Mouse (Mus musculus): Measurements from ENCODE around the gene Adsl. TPM values are rescaled to one million over a fixed set of nuclear protein-coding genes. Genes with fewer than 3 reads are reported as not detected.

Gene Adsl
- polyA plus RNA-seq, 1 experiment from 2014 or later, result 158 TPM

- no peak overlapping the region for H3K4me3 ChIP-seq (ENCODE audit: low read depth, low read length)
- peaks cover 27% of the 10 kb centered on the region for H3K36me3 ChIP-seq (ENCODE audit: control insufficient read depth, insufficient read depth, low read length)
- 64% methylated on average over 3 of the region's 3 CpGs for WGBS
These were observed 6.6 kb downstream of the Adsl start for GRCm38 (mm10) chr15:80954861-80955260.

GRCm38 (mm10) chr15:80955836-80956438, 7.6 kb downstream of the Adsl start:
- Histone ChIP-seq H3K36me3 (ENCODE audit: control insufficient read depth, insufficient read depth, low read length) (peaks cover 27% of the 10 kb centered on the region), H3K4me1 (ENCODE audit: control insufficient read depth, insufficient read depth, low read length) (peaks cover 3% of the 10 kb centered on the region; the same call in 1 of the 2 replicates), H3K4me3 (ENCODE audit: low read depth, low read length) (no peak overlapping the region), H3K9me3 (ENCODE audit: control insufficient read depth, low read length) (no peaks in the 10 kb centered on the region), H3K27ac (ENCODE audit: low read depth, low read length) (no peak overlapping the region), H3K4me2 (no peak overlapping the region), H3K9ac (ENCODE audit: low read length) (no peak overlapping the region), H3K27me3 (ENCODE audit: control insufficient read depth, insufficient read depth, low read length) (no peaks in the 10 kb centered on the region)
- WGBS, result 94% methylated on average over 12 of the region's 12 CpGs
- ATAC-seq (ENCODE audit: low FRiP score), result no peak
- peak; percentile 31 for DNase-seq (ENCODE audit: low spot score, missing footprints)

More at GRCm38 (mm10) chr15:80954861-80955260, 6.6 kb downstream of the Adsl start:
- ATAC-seq (ENCODE audit: low FRiP score) (no peak), DNase-seq (ENCODE audit: low spot score, missing footprints) (peak; percentile 12)
- Histone ChIP-seq H3K27ac (ENCODE audit: low read depth, low read length) (no peak overlapping the region), H3K4me2 (no peak overlapping the region), H3K4me1 (ENCODE audit: control insufficient read depth, insufficient read depth, low read length) (peaks cover 3% of the 10 kb centered on the region; the same call in 1 of the 2 replicates), H3K9ac (ENCODE audit: low read length) (no peak overlapping the region), H3K9me3 (ENCODE audit: control insufficient read depth, low read length) (no peaks in the 10 kb centered on the region), H3K27me3 (ENCODE audit: control insufficient read depth, insufficient read depth, low read length) (no peaks in the 10 kb centered on the region)

GRCm38 (mm10) chr15:80969371-80969770, 21.1 kb downstream of the Adsl start:
- Histone ChIP-seq H3K9ac (ENCODE audit: low read length) (no peak overlapping the region), H3K4me2 (no peak overlapping the region), H3K4me3 (ENCODE audit: low read depth, low read length) (no peak overlapping the region), H3K27ac (ENCODE audit: low read depth, low read length) (no peak overlapping the region), H3K36me3 (ENCODE audit: control insufficient read depth, insufficient read depth, low read length) (peaks cover 30% of the 10 kb centered on the region), H3K27me3 (ENCODE audit: control insufficient read depth, insufficient read depth, low read length) (no peaks in the 10 kb centered on the region), H3K9me3 (ENCODE audit: control insufficient read depth, low read length) (no peaks in the 10 kb centered on the region), H3K4me1 (ENCODE audit: control insufficient read depth, insufficient read depth, low read length) (no peaks in the 10 kb centered on the region)
- 93% methylated on average over 1 of the region's 1 CpGs for WGBS
- DNase-seq (ENCODE audit: low spot score, missing footprints) (no peak), ATAC-seq (ENCODE audit: low FRiP score) (no peak)

- Histone ChIP-seq H3K36me3 (ENCODE audit: control insufficient read depth, insufficient read depth, low read length) (peaks cover 5% of the 10 kb centered on the region; the same call in 1 of the 2 replicates), H3K9ac (ENCODE audit: low read length) (no peak overlapping the region), H3K4me3 (ENCODE audit: low read depth, low read length) (no peak overlapping the region), H3K27ac (ENCODE audit: low read depth, low read length) (no peak overlapping the region), H3K4me2 (no peak overlapping the region), H3K4me1 (ENCODE audit: control insufficient read depth, insufficient read depth, low read length) (0 out of 2 replicates have a peak, but pooled peaks cover 3% of the 10 kb centered on the region), H3K9me3 (ENCODE audit: control insufficient read depth, low read length) (no peaks in the 10 kb centered on the region), H3K27me3 (ENCODE audit: control insufficient read depth, insufficient read depth, low read length) (no peaks in the 10 kb centered on the region)
- 62% methylated on average over 5 of the region's 5 CpGs for WGBS
- ATAC-seq (ENCODE audit: low FRiP score) (no peak), DNase-seq (ENCODE audit: low spot score, missing footprints) (no peak)
These were observed 26.0 kb downstream of the Adsl start for GRCm38 (mm10) chr15:80974311-80974710.

- DNase-seq (ENCODE audit: low spot score, missing footprints), result no peak
- no peak overlapping the region for H3K4me2 ChIP-seq
- H3K4me3 ChIP-seq (ENCODE audit: low read depth, low read length), result no peak overlapping the region
- no peaks in the 10 kb centered on the region for H3K27me3 ChIP-seq (ENCODE audit: control insufficient read depth, insufficient read depth, low read length)
- 0 out of 2 replicates have a peak, but pooled peaks cover 3% of the 10 kb centered on the region for H3K4me1 ChIP-seq (ENCODE audit: control insufficient read depth, insufficient read depth, low read length)
- 87% methylated on average over 3 of the region's 3 CpGs for WGBS
- no peaks in the 10 kb centered on the region for H3K36me3 ChIP-seq (ENCODE audit: control insufficient read depth, insufficient read depth, low read length)
- ATAC-seq (ENCODE audit: low FRiP score), result no peak
- no peak overlapping the region for H3K9ac ChIP-seq (ENCODE audit: low read length)
- H3K27ac ChIP-seq (ENCODE audit: low read depth, low read length), result no peak overlapping the region
- no peaks in the 10 kb centered on the region for H3K9me3 ChIP-seq (ENCODE audit: control insufficient read depth, low read length)
These were observed 27.4 kb downstream of the Adsl start for GRCm38 (mm10) chr15:80975666-80976065.

- Histone ChIP-seq H3K4me2 (peak within 1 kb of the TSS; percentile 71), H3K36me3 (ENCODE audit: control insufficient read depth, insufficient read depth, low read length) (no peaks in the 10 kb centered on the region), H3K27ac (ENCODE audit: low read depth, low read length) (no peak within 1 kb of the TSS), H3K4me1 (ENCODE audit: control insufficient read depth, insufficient read depth, low read length) (0 out of 2 replicates have a peak, but pooled peaks cover 3% of the 10 kb centered on the region), H3K27me3 (ENCODE audit: control insufficient read depth, insufficient read depth, low read length) (no peaks in the 10 kb centered on the region), H3K9ac (ENCODE audit: low read length) (peak within 1 kb of the TSS; percentile 74), H3K4me3 (ENCODE audit: low read depth, low read length) (peak within 1 kb of the TSS; percentile 87), H3K9me3 (ENCODE audit: control insufficient read depth, low read length) (no peaks in the 10 kb centered on the region)
- ATAC-seq (ENCODE audit: low FRiP score) (peak; percentile 95), DNase-seq (ENCODE audit: low spot score, missing footprints) (peak; percentile 99)
- 1% methylated on average over 67 of the region's 67 CpGs for WGBS
These were observed 29.5 kb downstream of the Adsl start, which contains the start of gene Sgsm3 for GRCm38 (mm10) chr15:80977620-80978334. TSS of gene Sgsm3 (plus strand) at chr15:80977765.

GRCm38 (mm10) chr15:80979611-80980010, 31.3 kb downstream of the Adsl start:
- H3K9me3 ChIP-seq (ENCODE audit: control insufficient read depth, low read length), result no peaks in the 10 kb centered on the region
- H3K9ac ChIP-seq (ENCODE audit: low read length), result no peak overlapping the region
- H3K4me1 ChIP-seq (ENCODE audit: control insufficient read depth, insufficient read depth, low read length), result 0 out of 2 replicates have a peak, but pooled peaks cover 3% of the 10 kb centered on the region
- no peak overlapping the region for H3K4me3 ChIP-seq (ENCODE audit: low read depth, low read length)
- ATAC-seq (ENCODE audit: low FRiP score), result no peak
- no peak overlapping the region for H3K27ac ChIP-seq (ENCODE audit: low read depth, low read length)
- no peaks in the 10 kb centered on the region for H3K27me3 ChIP-seq (ENCODE audit: control insufficient read depth, insufficient read depth, low read length)
- DNase-seq (ENCODE audit: low spot score, missing footprints), result no peak
- WGBS, result 88% methylated on average over 4 of the region's 4 CpGs
- no peak overlapping the region for H3K4me2 ChIP-seq
- H3K36me3 ChIP-seq (ENCODE audit: control insufficient read depth, insufficient read depth, low read length), result no peaks in the 10 kb centered on the region

GRCm38 (mm10) chr15:80981176-80981575, 32.9 kb downstream of the Adsl start:
- 0 out of 2 replicates have a peak, but pooled peaks cover 3% of the 10 kb centered on the region for H3K4me1 ChIP-seq (ENCODE audit: control insufficient read depth, insufficient read depth, low read length)
- H3K4me2 ChIP-seq, result no peak overlapping the region
- 91% methylated on average over 4 of the region's 4 CpGs for WGBS
- H3K4me3 ChIP-seq (ENCODE audit: low read depth, low read length), result no peak overlapping the region
- H3K36me3 ChIP-seq (ENCODE audit: control insufficient read depth, insufficient read depth, low read length), result no peaks in the 10 kb centered on the region
- ATAC-seq (ENCODE audit: low FRiP score) (no peak), DNase-seq (ENCODE audit: low spot score, missing footprints) (no peak)
- no peaks in the 10 kb centered on the region for H3K9me3 ChIP-seq (ENCODE audit: control insufficient read depth, low read length)
- H3K27ac ChIP-seq (ENCODE audit: low read depth, low read length), result no peak overlapping the region
- H3K27me3 ChIP-seq (ENCODE audit: control insufficient read depth, insufficient read depth, low read length), result no peaks in the 10 kb centered on the region
- no peak overlapping the region for H3K9ac ChIP-seq (ENCODE audit: low read length)

- H3K27ac ChIP-seq (ENCODE audit: low read depth, low read length), result no peak overlapping the region
- H3K4me2 ChIP-seq, result no peak overlapping the region
- 83% methylated on average over 2 of the region's 2 CpGs for WGBS
- DNase-seq (ENCODE audit: low spot score, missing footprints) (no peak), ATAC-seq (ENCODE audit: low FRiP score) (no peak)
- no peaks in the 10 kb centered on the region for H3K27me3 ChIP-seq (ENCODE audit: control insufficient read depth, insufficient read depth, low read length)
- H3K4me1 ChIP-seq (ENCODE audit: control insufficient read depth, insufficient read depth, low read length), result 0 out of 2 replicates have a peak, but pooled peaks cover 2% of the 10 kb centered on the region
- H3K9me3 ChIP-seq (ENCODE audit: control insufficient read depth, low read length), result no peaks in the 10 kb centered on the region
- H3K4me3 ChIP-seq (ENCODE audit: low read depth, low read length), result no peak overlapping the region
- H3K36me3 ChIP-seq (ENCODE audit: control insufficient read depth, insufficient read depth, low read length), result no peaks in the 10 kb centered on the region
- H3K9ac ChIP-seq (ENCODE audit: low read length), result no peak overlapping the region
These were observed 35.0 kb downstream of the Adsl start for GRCm38 (mm10) chr15:80983264-80983663.
